Mouse (Mus musculus) erythroblast, embryonic 14.5 days (primary cell): ENCODE results near the gene Zfp689.

ENCODE experiments used
- GATA1 ChIP-seq: IDR thresholded peaks from 2 replicates; pipeline ENCODE4 v1.6.1; 2012; ENCODE audit warnings: low read length, inconsistent platforms, mixed read lengths
- TAL1 ChIP-seq: IDR thresholded peaks from 3 replicates; pipeline ENCODE4 v1.6.1; 2012; ENCODE audit warnings: low read length, inconsistent platforms, mixed read lengths

- TF ChIP-seq GATA1 (no peak), TAL1 (no peak)
Measured at GRCm38 (mm10) chr7:127426354-127426753, 22.6 kb downstream of the Zfp689 start.
